Mouse (Mus musculus) forebrain, embryonic 14.5 days (tissue): Measurements from ENCODE around the gene Manbal. TPM values are rescaled to one million over a fixed set of nuclear protein-coding genes. Genes with fewer than 3 reads are reported as not detected.

ENCODE experiments used
- ATAC-seq: fragments of 200-750 bp; cut with Nextera tagmentation; 2 replicates; pipeline ENCODE4 v1.8.0; 2017; ENCODE audit warnings: mild to moderate bottlenecking, moderate library complexity
- DNase-seq: peaks from one replicate; pipeline ENCODE4 v3.0.0-alpha.2; 2015; ENCODE audit warnings: low spot score
- H3K27ac ChIP-seq: fragments of 300-500 bp; sonication (generic); 2 replicates; pipeline ENCODE4 v1.5.1; 2014; ENCODE audit warnings: low read depth, mild to moderate bottlenecking, control low read depth, low read length, moderate library complexity
- H3K27me3 ChIP-seq: fragments of 300-500 bp; sonication (generic); replicated peaks from 2 replicates; pipeline ENCODE4 v1.6.1; 2014; ENCODE audit warnings: low read length, control low read depth, mixed read lengths; ENCODE audit not compliant: control insufficient read depth, insufficient read depth
- H3K36me3 ChIP-seq: fragments of 300-500 bp; sonication (generic); 2 replicates; pipeline ENCODE4 v1.6.1; 2014; ENCODE audit warnings: low read length, control low read depth; ENCODE audit not compliant: control insufficient read depth, insufficient read depth
- H3K4me1 ChIP-seq: fragments of 300-500 bp; sonication (generic); 2 replicates; pipeline ENCODE4 v1.6.1; 2014; ENCODE audit warnings: antibody characterized with exemption, low read length, control low read depth; ENCODE audit not compliant: control insufficient read depth, insufficient read depth
- H3K4me2 ChIP-seq: fragments of 300-500 bp; sonication (generic); 2 replicates; pipeline ENCODE4 v1.6.1; 2014; ENCODE audit warnings: mild to moderate bottlenecking, control low read depth, low read length
- H3K4me3 ChIP-seq: fragments of 300-500 bp; sonication (generic); 2 replicates; pipeline ENCODE4 v1.5.1; 2014; ENCODE audit warnings: low read depth, low read length, control low read depth
- H3K9ac ChIP-seq: fragments of 300-500 bp; sonication (generic); 2 replicates; pipeline ENCODE4 v1.6.1; 2014; ENCODE audit warnings: mild to moderate bottlenecking, low read length, control low read depth, moderate library complexity
- H3K9me3 ChIP-seq: fragments of 300-500 bp; sonication (generic); replicated peaks from 2 replicates; pipeline ENCODE4 v1.6.1; 2016; ENCODE audit warnings: low read length, control low read depth, mixed read lengths; ENCODE audit not compliant: control insufficient read depth
- WGBS: fragments of 180-500 bp; shearing (Covaris S2); extraction: QIAGEN DNeasy Blood & Tissue Kit; methylation state at CpG from one replicate; pipeline ENCODE4 v1.1.7; 2014; 5-methylcytosine and 5-hydroxymethylcytosine counted together
- polyA plus RNA-seq: library from polyadenylated mRNA; unstranded; fragments of >200 nt; fragmentation: Nextera tagmentation; extraction: Ambion mirVana; gene quantifications from 2 replicates; pipeline ENCODE4 v1.2.1, GENCODE M21; 2014

The Manbal gene
- polyA plus RNA-seq, 1 experiment from 2014 or later: 78.5 TPM

- no peak for DNase-seq
- ATAC-seq: no peak
- 90% methylated on average over 4 of the region's 4 CpGs for WGBS
- H3K4me1 ChIP-seq: no peaks in the 10 kb centered on the region
- no peak overlapping the region for H3K4me2 ChIP-seq
- H3K36me3 ChIP-seq: peaks cover 40% of the 10 kb centered on the region
- no peak overlapping the region for H3K4me3 ChIP-seq
- no peaks in the 10 kb centered on the region for H3K27me3 ChIP-seq
- no peak overlapping the region for H3K27ac ChIP-seq
- no peak overlapping the region for H3K9ac ChIP-seq
- 0 out of 2 replicates have a peak, but pooled peaks cover 2% of the 10 kb centered on the region for H3K9me3 ChIP-seq
Observed at GRCm38 (mm10) chr2:157397376-157397775, 30.0 kb downstream of the Manbal start.

DNA sequence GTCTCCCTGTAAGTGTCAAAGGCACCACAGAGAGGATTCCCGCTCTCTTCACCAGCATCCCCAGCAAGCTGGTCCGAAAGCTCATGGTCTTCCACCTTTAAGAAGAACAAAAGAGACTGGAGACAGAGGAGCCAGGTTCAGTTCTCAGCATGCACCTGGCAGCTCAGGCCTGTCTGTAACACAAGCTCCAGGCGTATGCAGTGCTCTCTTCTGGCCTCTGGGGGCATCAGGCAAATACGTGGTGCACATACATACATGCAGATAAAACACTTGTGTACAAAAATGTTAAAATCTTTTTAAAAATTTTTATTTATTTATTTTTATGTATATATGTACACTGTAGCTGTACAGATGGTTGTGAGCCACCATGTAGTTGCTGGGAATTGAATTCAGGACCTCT is 31.1 kb downstream of the Manbal start:
- H3K4me3 ChIP-seq: no peak overlapping the region
- H3K36me3 ChIP-seq: peaks cover 35% of the 10 kb centered on the region
- H3K27me3 ChIP-seq: no peaks in the 10 kb centered on the region
- 0 out of 2 replicates have a peak, but pooled peaks cover 2% of the 10 kb centered on the region for H3K9me3 ChIP-seq
- DNase-seq (no peak), ATAC-seq (no peak)
- no peaks in the 10 kb centered on the region for H3K4me1 ChIP-seq
- no peak overlapping the region for H3K27ac ChIP-seq
- no peak overlapping the region for H3K9ac ChIP-seq
- H3K4me2 ChIP-seq: no peak overlapping the region
- WGBS: 99% methylated on average over 4 of the region's 4 CpGs

- no peak overlapping the region for H3K9ac ChIP-seq
- no peak overlapping the region for H3K4me3 ChIP-seq
- H3K9me3 ChIP-seq: 0 out of 2 replicates have a peak, but pooled peaks cover 2% of the 10 kb centered on the region
- no peaks in the 10 kb centered on the region for H3K4me1 ChIP-seq
- ATAC-seq (no peak), DNase-seq (no peak)
- H3K36me3 ChIP-seq: peaks cover 33% of the 10 kb centered on the region
- 77% methylated on average over 10 of the region's 10 CpGs for WGBS
- no peaks in the 10 kb centered on the region for H3K27me3 ChIP-seq
- no peak overlapping the region for H3K4me2 ChIP-seq
- H3K27ac ChIP-seq: no peak overlapping the region
Observed at GRCm38 (mm10) chr2:157399797-157400196, 32.4 kb downstream of the Manbal start.

DNA sequence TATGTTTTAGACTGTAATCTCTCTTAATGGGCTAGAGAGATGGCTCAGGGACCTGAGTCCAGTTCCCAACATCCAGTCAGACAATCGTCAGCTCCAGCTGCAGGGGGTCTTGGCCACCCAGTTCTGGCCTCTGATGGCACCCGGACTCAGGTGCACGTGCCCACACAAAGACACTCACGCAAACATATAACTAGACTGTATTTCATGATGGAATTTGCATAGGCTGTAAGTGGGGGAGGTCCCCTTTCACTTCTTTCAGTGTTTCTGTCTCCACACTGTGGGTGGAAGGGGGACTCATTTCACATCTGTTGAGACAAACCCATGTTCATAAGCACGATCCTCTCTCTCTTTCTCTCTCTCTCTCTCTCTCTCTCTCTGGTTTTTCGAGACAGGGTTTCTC is 33.1 kb downstream of the Manbal start:
- Histone ChIP-seq H3K27me3 (no peaks in the 10 kb centered on the region), H3K4me2 (no peak overlapping the region), H3K4me1 (no peaks in the 10 kb centered on the region), H3K9me3 (0 out of 2 replicates have a peak, but pooled peaks cover 2% of the 10 kb centered on the region), H3K9ac (no peak overlapping the region), H3K27ac (no peak overlapping the region), H3K36me3 (peaks cover 30% of the 10 kb centered on the region), H3K4me3 (no peak overlapping the region)
- no peak for ATAC-seq
- WGBS: 92% methylated on average over 6 of the region's 6 CpGs
- no peak for DNase-seq

DNA sequence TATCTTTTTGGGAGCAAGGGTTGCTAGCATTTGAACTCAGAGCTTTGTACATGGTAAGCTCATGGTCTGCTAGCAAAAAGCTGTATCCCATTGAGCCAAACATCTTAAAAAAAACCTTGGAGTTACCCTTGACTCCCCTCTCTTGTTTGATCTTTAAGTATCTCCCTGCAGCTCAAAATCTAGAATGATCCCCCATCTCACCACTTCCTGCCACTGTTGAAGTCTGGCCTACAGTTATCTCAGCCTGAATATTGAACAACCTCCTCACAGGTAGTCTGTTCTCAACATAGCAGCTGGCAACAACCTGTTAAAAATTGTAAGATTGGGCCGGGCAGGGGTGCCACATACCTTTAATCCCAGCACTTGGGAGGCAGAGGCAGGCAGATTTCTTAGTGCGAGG is 33.9 kb downstream of the Manbal start:
- Histone ChIP-seq H3K4me1 (no peaks in the 10 kb centered on the region), H3K27me3 (no peaks in the 10 kb centered on the region), H3K9ac (no peak overlapping the region), H3K9me3 (0 out of 2 replicates have a peak, but pooled peaks cover 2% of the 10 kb centered on the region), H3K36me3 (peaks cover 23% of the 10 kb centered on the region), H3K27ac (no peak overlapping the region), H3K4me2 (no peak overlapping the region), H3K4me3 (no peak overlapping the region)
- DNase-seq: no peak
- no peak for ATAC-seq
- 95% methylated on average over 2 of the region's 2 CpGs for WGBS

GRCm38 (mm10) chr2:157407596-157407995 is 40.2 kb downstream of the Manbal start:
- Histone ChIP-seq H3K4me2 (no peak overlapping the region), H3K4me1 (no peaks in the 10 kb centered on the region), H3K27me3 (no peaks in the 10 kb centered on the region), H3K36me3 (no peaks in the 10 kb centered on the region), H3K9ac (no peak overlapping the region), H3K4me3 (no peak overlapping the region), H3K9me3 (no peaks in the 10 kb centered on the region), H3K27ac (no peak overlapping the region)
- ATAC-seq (no peak), DNase-seq (no peak)
- 84% methylated on average over 7 of the region's 7 CpGs for WGBS

- WGBS: 57% methylated on average over 12 of the region's 12 CpGs
- no peak overlapping the region; the same call in 1 of the 2 replicates for H3K27ac ChIP-seq
- H3K36me3 ChIP-seq: no peaks in the 10 kb centered on the region
- H3K9me3 ChIP-seq: no peaks in the 10 kb centered on the region
- DNase-seq: no peak
- no peak overlapping the region for H3K4me3 ChIP-seq
- no peak for ATAC-seq
- no peaks in the 10 kb centered on the region for H3K27me3 ChIP-seq
- H3K4me1 ChIP-seq: no peaks in the 10 kb centered on the region
- no peak overlapping the region for H3K4me2 ChIP-seq
- no peak overlapping the region for H3K9ac ChIP-seq
Observed at GRCm38 (mm10) chr2:157409793-157410533, 42.6 kb downstream of the Manbal start.

GRCm38 (mm10) chr2:157411151-157411693 is 43.8 kb downstream of the Manbal start:
- Histone ChIP-seq H3K36me3 (no peaks in the 10 kb centered on the region), H3K4me1 (no peaks in the 10 kb centered on the region), H3K4me2 (no peak overlapping the region), H3K4me3 (no peak overlapping the region), H3K9me3 (no peaks in the 10 kb centered on the region), H3K9ac (no peak overlapping the region), H3K27ac (no peak overlapping the region), H3K27me3 (no peaks in the 10 kb centered on the region)
- DNase-seq: no peak
- no peak for ATAC-seq
- WGBS: 92% methylated on average over 6 of the region's 6 CpGs

DNA sequence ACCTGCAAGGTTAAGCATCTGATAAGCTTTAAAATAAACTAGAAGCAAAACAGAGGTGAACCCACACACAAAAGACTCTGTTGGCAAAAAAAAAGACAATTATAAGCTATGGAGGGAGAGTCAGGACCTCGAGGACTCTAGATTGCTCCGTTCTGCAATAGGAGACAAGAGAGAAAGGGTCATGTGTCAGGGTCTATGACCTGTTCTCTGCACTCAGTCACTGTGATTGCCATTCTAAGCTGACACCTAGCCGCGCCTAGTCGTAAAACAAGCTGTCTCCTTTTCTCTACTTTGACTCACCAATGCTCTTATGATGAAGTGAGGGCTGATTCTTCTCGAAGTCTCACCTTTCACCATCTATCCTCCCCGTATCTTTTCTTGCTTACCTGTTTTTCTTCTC is 45.1 kb downstream of the Manbal start:
- H3K27me3 ChIP-seq: no peaks in the 10 kb centered on the region
- no peak overlapping the region for H3K9ac ChIP-seq
- no peaks in the 10 kb centered on the region for H3K36me3 ChIP-seq
- H3K4me2 ChIP-seq: no peak overlapping the region
- 89% methylated on average over 7 of the region's 7 CpGs for WGBS
- H3K27ac ChIP-seq: no peak overlapping the region
- H3K4me3 ChIP-seq: no peak overlapping the region
- DNase-seq (no peak), ATAC-seq (no peak)
- H3K4me1 ChIP-seq: no peaks in the 10 kb centered on the region
- H3K9me3 ChIP-seq: no peaks in the 10 kb centered on the region
